Mouse (Mus musculus) limb, embryonic 14.5 days (tissue): ENCODE measurements around the gene Tgfbi. TPM values are rescaled to one million over a fixed set of nuclear protein-coding genes. Genes with fewer than 3 reads are reported as not detected.

Experiments
- ATAC-seq: fragments of 200-750 bp; cut with Nextera tagmentation; 2 replicates; pipeline ENCODE4 v1.8.0; 2017; ENCODE audit warnings: low read depth, moderate number of reproducible peaks, moderate TSS enrichment; ENCODE audit not compliant: low FRiP score
- DNase-seq: peaks from one replicate; pipeline ENCODE4 v3.0.0-alpha.2; 2015; ENCODE audit warnings: low spot score
- H3K27ac ChIP-seq: fragments of 300-500 bp; sonication (generic); replicated peaks from 2 replicates; pipeline ENCODE4 v1.5.1; 2014; ENCODE audit warnings: low read depth, mild to moderate bottlenecking, low read length, moderate library complexity, mixed read lengths
- H3K27me3 ChIP-seq: fragments of 300-500 bp; sonication (generic); 2 replicates; pipeline ENCODE4 v1.6.1; 2014; ENCODE audit warnings: low read length, mixed read lengths; ENCODE audit not compliant: control insufficient read depth, insufficient read depth
- H3K36me3 ChIP-seq: fragments of 300-500 bp; sonication (generic); 2 replicates; pipeline ENCODE4 v1.6.1; 2014; ENCODE audit warnings: mild to moderate bottlenecking, low read length, moderate library complexity, mixed read lengths; ENCODE audit not compliant: control insufficient read depth, insufficient read depth
- H3K4me1 ChIP-seq: fragments of 300-500 bp; sonication (generic); 2 replicates; pipeline ENCODE4 v1.6.1; 2014; ENCODE audit warnings: antibody characterized with exemption, low read length, mixed read lengths; ENCODE audit not compliant: control insufficient read depth, insufficient read depth
- H3K4me2 ChIP-seq: fragments of 300-500 bp; sonication (generic); replicated peaks from 2 replicates; pipeline ENCODE4 v1.6.1; 2014; ENCODE audit warnings: low read depth, mild to moderate bottlenecking, low read length, moderate library complexity; ENCODE audit not compliant: severe bottlenecking
- H3K4me3 ChIP-seq: fragments of 300-500 bp; sonication (generic); replicated peaks from 2 replicates; pipeline ENCODE4 v1.5.1; 2014; ENCODE audit warnings: low read length
- H3K9ac ChIP-seq: fragments of 300-500 bp; sonication (generic); 2 replicates; pipeline ENCODE4 v1.6.1; 2014; ENCODE audit warnings: mild to moderate bottlenecking, low read depth, low read length, moderate library complexity; ENCODE audit not compliant: severe bottlenecking
- H3K9me3 ChIP-seq: fragments of 300-500 bp; sonication (generic); 2 replicates; pipeline ENCODE4 v1.6.1; 2016; ENCODE audit warnings: low read length; ENCODE audit not compliant: control insufficient read depth
- POLR2A ChIP-seq: fragments of 200-500 bp; IDR thresholded peaks from 2 replicates; pipeline ENCODE4 v1.8.0; 2012; ENCODE audit warnings: inconsistent platforms, mild to moderate bottlenecking, moderate library complexity, borderline replicate concordance; ENCODE audit not compliant: insufficient read depth, insufficient read length; ENCODE audit errors: extremely low read depth
- WGBS: fragments of 180-500 bp; shearing (Covaris S2); extraction: QIAGEN DNeasy Blood & Tissue Kit; methylation state at CpG from one replicate; pipeline ENCODE4 v1.1.7; 2014; 5-methylcytosine and 5-hydroxymethylcytosine counted together
- polyA plus RNA-seq, 2 experiments: library from polyadenylated mRNA; depleted of rRNA in 1 of 2; stranded (reverse) in 1 of 2; unstranded in 1 of 2; fragments of >200 nt; fragmentation: Nextera tagmentation in 1 of 2; extraction: Ambion mirVana in 1 of 2; gene quantifications; 2 replicates each; pipeline versions ENCODE4 v1.2.1 to v1.2.3; 2012 to 2014

Gene Tgfbi
- polyA plus RNA-seq, 2 experiments: 99.3 to 146 TPM

DNA sequence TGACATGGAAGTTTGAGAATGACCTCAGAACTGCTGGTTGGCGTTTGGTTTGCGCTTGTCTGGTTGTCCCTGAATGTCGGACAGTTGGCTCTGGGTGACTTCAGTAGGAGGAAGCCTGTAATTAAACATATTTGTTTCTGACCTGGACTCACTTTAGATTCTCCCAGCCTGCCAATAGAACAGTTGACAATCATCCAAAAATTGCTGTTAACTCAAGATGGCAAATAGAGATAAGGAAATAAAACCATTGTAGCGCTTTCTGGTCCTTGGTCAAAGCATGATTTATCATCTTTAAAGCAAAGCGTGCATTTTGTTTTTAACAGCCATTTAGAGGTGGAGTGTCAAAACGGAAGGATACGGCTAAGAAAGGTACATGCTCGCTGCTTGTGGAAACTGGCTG lies 37.7 kb upstream of the Tgfbi start:
- Histone ChIP-seq H3K9ac (no peak overlapping the region), H3K4me2 (no peak overlapping the region), H3K4me1 (peaks cover 22% of the 10 kb centered on the region), H3K4me3 (no peak overlapping the region), H3K36me3 (no peaks in the 10 kb centered on the region), H3K9me3 (no peaks in the 10 kb centered on the region), H3K27me3 (no peaks in the 10 kb centered on the region), H3K27ac (no peak overlapping the region)
- ATAC-seq (no peak), DNase-seq (no peak)
- 83% methylated on average over 8 of the region's 8 CpGs for whole genome bisulfite sequencing
- TF ChIP-seq POLR2A: no peak

DNA sequence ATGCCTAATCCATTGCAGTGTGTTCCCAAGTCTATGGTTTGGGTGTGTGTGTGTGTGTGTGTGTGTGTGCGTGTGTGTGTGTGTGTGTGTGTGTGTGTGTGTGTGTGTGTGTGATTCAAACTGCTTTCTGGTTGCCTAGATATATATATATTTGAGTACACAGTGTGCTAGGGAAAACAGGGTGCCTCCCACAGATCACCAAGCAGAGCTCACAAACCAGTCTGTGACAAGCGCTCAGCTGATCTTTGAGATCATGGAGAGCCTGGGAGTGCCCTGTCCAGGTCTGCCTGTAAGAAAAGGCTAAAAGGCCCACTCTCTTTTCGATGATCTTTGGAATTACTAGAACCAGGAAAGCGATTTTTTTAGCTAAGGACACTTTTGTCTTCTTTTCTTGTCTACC lies 34.2 kb upstream of the Tgfbi start:
- no peak for DNase-seq
- H3K36me3 ChIP-seq: no peaks in the 10 kb centered on the region
- peaks cover 21% of the 10 kb centered on the region; the same call in 1 of the 2 replicates for H3K4me1 ChIP-seq
- H3K4me2 ChIP-seq: no peak overlapping the region
- no peaks in the 10 kb centered on the region for H3K9me3 ChIP-seq
- H3K27me3 ChIP-seq: no peaks in the 10 kb centered on the region
- H3K4me3 ChIP-seq: no peak overlapping the region
- ATAC-seq: no peak
- no peak overlapping the region for H3K27ac ChIP-seq
- TF ChIP-seq POLR2A: no peak
- WGBS: 87% methylated on average over 4 of the region's 4 CpGs
- no peak overlapping the region for H3K9ac ChIP-seq

DNA sequence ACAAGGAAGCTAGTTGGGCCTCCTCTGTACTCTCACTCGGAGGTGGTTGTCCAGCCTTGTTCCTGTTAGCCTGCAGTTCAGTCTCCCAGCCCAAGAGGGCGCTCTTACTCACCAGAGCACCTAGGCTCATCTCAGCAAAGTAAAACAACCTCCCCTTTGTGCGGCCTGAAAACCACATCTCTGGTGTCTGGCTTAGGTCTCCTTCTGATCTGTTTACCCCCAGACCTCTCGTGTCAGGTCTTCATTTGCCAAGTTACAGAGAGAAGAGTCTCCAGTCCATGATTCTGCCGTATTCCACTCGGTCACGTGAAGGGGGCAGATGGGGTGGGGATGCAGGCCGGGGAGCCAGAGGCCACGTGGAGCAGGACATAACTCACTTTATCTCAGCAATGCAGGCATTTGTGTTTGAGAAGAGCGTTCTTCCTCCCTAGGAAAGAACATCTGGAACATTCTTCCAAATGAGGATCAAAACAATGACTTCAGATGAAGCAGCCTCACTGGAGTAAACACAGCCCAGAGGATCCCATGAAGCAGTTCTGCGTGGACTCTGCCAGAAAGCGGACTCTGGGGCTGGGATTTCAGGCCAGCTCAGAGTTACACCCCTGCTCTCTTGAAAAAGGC lies 33.5 kb upstream of the Tgfbi start:
- Histone ChIP-seq H3K27ac (peak overlapping the region; percentile 41; the same call in 1 of the 2 replicates), H3K9me3 (no peaks in the 10 kb centered on the region), H3K9ac (no peak overlapping the region), H3K4me1 (peaks cover 25% of the 10 kb centered on the region; the same call in 1 of the 2 replicates), H3K27me3 (no peaks in the 10 kb centered on the region), H3K36me3 (no peaks in the 10 kb centered on the region), H3K4me2 (no peak overlapping the region), H3K4me3 (no peak overlapping the region)
- DNase-seq (peak; percentile 48), ATAC-seq (no peak)
- TF ChIP-seq POLR2A: no peak
- 59% methylated on average over 12 of the region's 12 CpGs for WGBS

DNA sequence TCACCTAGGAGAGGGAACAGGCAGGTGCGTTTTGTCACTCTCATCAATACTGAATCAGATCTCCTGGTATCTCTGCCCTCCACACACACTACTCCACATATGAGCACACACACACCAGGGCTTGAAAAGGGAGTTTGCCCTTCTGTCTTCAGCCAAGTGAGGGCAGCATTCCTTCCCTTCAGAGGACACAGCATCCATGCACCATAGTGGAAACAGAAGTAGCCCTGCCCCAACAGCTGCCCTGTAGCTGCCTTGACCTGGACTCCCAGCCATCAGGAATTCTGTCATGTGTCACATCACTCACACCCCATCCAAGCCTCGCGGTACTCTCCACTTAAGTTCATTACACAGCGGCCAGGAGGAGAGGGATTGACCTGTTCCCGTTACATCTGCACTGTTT lies 31.2 kb upstream of the Tgfbi start:
- no peak overlapping the region for H3K4me2 ChIP-seq
- no peaks in the 10 kb centered on the region for H3K36me3 ChIP-seq
- no peak overlapping the region for H3K9ac ChIP-seq
- no peak overlapping the region for H3K4me3 ChIP-seq
- no peak for TF ChIP-seq POLR2A
- no peaks in the 10 kb centered on the region for H3K9me3 ChIP-seq
- ATAC-seq (no peak), DNase-seq (no peak)
- WGBS: 57% methylated on average over 5 of the region's 5 CpGs
- peaks cover 39% of the 10 kb centered on the region for H3K4me1 ChIP-seq
- H3K27me3 ChIP-seq: no peaks in the 10 kb centered on the region
- H3K27ac ChIP-seq: no peak overlapping the region

GRCm38 (mm10) chr13:56580450-56580849 lies 28.9 kb upstream of the Tgfbi start:
- Histone ChIP-seq H3K27ac (peak overlapping the region; percentile 94), H3K36me3 (no peaks in the 10 kb centered on the region), H3K9ac (no peak overlapping the region), H3K4me3 (no peak overlapping the region), H3K27me3 (no peaks in the 10 kb centered on the region), H3K4me1 (peaks cover 41% of the 10 kb centered on the region), H3K4me2 (no peak overlapping the region), H3K9me3 (no peaks in the 10 kb centered on the region)
- no peak for ATAC-seq
- no peak for TF ChIP-seq POLR2A
- 80% methylated on average over 5 of the region's 5 CpGs for WGBS
- no peak for DNase-seq

DNA sequence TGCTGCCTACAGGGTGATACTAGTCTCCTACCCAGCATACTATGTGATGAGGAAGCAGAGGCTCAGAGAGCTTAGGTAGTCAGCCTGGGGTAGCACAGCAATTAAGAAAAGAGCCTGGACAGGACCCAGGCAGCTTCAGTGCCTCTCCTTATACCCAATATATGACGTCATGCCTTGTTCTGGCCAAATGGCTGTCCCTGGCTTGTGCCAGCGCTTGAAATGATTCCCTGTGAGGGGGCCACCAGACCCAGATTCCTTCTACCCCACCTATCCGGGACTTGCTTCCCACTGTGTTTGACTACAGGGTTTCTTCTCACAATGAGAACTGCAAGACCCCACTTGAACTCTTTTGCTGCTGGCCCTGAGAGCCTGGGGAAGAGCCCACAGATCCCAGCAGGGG lies 27.8 kb upstream of the Tgfbi start:
- Histone ChIP-seq H3K27me3 (no peaks in the 10 kb centered on the region), H3K4me2 (0 out of 2 replicates have a peak overlapping the region, but pooled peaks have one; percentile 5), H3K9ac (no peak overlapping the region), H3K4me1 (peaks cover 33% of the 10 kb centered on the region), H3K9me3 (no peaks in the 10 kb centered on the region), H3K4me3 (no peak overlapping the region), H3K36me3 (no peaks in the 10 kb centered on the region), H3K27ac (peak overlapping the region; percentile 94)
- WGBS: 2% methylated on average over 3 of the region's 3 CpGs
- ATAC-seq (0 out of 2 replicates have a peak, but pooled peaks have one; percentile 0), DNase-seq (no peak)
- TF ChIP-seq POLR2A: no peak
